Mouse (Mus musculus) kidney, adult 8-10 months (tissue): Measurements from ENCODE around the gene Zfp764.
"Not testable (repeated sequence)": the region's sequence is repeated elsewhere in the genome, so short reads cannot be mapped to it uniquely, and the experiment has no call there.

Experiments
- DNase-seq, 2 experiments: peaks; one replicate each; pipeline ENCODE4 v3.0.0; 2022

Zfp764 gene

DNA sequence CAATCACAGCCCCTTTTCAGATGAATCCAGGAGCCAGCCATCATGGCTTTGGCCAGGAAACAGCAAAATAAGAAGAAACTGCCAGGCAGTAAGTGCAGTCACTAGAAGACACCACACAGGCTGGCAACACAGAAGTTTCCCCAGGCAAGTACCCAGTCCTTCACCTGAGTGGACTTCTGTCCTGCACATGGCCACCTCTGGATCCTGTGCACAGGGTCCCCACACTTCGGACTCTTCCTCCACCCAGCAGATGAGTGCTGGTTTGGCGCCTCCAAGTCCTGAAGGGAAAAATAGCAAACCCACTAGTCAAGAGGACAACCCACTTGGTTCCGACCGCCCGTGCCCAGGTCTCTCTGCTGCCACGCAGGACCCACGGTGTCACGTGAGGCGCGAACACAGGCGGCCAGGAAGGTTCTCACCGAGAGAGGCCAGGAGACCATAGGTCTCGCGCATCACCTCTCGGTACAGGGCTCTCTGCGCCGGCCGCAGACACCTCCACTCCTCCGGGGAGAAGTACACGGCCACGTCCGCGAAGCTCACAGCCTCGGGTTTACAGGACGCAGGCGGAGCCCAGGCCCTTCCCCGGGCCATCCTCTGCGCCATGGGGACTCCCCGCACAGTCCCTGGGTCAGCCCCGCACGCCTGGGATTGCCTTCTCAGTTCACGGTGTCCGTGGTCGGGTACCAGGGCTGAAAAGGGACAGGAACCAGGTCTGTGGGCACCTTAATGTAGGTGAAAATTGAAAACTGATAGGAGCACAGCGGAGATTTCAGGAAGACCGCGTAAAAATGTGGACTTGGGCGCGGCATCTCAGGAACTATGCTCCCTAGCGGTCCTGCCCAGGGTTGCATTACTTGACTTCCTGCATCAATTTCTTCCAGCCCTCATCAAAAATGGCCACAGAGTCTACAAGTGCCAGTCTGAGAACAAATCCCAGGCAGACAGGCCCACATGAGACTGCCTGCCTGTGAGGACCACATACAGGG, at the start of gene Zfp764:
Gene Zfp764 (minus strand): TSS at position 821 of the 986 bp plus-strand sequence.
- peak; percentile 87 to 94 for DNase-seq

DNA sequence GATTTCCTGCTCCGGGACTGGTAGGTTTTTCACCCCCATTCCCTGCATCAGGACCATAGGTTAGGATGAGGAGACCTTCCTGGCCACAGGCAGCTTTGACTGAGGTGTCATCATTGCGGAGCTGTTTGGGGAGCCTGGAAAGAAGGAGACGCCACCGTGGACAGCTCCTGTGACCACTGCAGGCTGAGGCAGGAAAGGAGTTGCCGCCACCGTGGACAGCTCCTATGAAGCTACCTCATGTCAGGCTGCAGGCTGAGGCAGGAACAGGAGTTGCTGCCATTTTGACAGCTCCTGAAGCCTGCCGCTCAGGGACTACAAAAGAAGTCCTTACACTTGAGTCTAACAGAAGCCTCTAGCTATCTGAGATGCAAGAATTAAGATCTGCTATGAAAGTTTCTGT, 48.3 kb upstream of the Zfp764 start:
- DNase-seq = no peak

DNA sequence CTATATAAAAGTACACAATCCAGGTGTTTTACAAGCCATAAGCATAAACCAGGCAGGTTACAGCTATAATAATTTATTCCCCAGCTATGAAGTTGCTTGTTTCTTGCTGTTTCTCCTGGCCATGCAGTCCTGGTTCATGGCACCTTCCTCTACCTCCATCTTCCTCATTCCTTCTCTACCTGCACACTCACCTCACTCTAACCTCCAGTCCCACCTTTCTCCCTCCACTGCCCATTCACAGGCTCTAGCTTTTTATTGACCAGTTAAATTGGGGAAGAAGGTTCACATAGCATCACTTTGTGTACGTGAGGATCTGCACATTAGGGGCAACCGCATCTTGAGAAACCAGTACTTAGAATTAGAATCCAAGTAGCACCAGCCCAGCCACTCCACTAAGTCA, 46.4 kb upstream of the Zfp764 start:
- no peak for DNase-seq

DNA sequence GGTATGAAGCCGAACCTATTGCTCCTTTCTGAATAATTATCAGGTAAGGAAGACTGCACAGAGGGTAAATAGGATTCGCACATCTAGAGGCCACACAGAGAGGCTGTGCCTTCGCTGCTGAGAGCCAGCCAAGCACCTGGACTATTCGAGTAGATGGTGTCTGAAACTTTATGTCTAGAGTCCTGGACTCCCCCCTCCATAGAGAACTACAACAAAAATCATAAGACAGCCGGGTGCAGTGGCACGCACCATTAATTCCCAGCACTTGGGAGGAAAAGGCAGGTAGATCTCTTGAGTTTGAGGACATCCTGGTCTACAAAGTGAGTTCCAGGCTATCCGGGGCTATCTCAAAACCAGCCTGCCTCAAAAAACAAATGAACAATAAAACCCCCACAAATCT, 43.3 kb upstream of the Zfp764 start:
- no peak for DNase-seq

DNA sequence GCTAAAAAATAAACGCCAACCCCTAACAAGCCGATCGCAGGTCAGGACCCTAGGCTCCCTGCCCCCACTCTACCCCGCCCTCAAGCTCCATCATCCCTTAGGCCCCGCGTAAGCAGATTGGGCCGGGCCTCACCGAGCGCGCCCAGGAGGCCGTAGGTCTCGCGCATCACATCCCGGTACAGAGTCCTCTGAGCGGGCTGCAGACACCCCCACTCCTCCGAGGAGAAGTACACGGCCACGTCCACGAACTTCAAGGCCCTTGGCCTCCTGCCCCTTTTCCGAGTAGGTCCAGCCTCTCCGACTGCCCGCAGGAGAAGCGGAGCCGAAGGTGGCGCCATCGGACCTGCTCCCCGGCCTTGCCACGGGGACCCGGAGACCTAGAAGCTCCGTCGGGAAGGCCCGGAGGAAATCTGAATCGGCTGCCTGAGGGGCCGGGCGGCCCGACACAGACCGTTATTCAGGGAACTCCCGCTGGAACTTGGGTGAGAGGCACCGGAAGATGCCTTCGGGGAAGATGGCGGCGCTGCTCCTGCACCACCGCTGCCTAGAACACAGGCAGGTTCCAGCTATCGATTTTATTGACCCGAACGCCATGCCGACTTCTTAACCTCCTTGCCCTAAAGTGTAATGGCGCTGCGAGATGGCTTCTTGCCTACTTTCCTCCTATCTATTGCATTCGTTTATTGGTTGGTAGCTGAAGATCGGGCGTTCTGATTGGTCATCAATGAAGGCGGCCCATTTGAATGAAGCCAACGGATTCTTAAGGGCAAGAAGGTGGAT, 42.1 kb upstream of the Zfp764 start, which contains the start of gene Zfp689:
Gene Zfp689 (minus strand): TSS at position 638 of the 780 bp plus-strand sequence.
- peak; percentile 97 to 98 for DNase-seq

DNA sequence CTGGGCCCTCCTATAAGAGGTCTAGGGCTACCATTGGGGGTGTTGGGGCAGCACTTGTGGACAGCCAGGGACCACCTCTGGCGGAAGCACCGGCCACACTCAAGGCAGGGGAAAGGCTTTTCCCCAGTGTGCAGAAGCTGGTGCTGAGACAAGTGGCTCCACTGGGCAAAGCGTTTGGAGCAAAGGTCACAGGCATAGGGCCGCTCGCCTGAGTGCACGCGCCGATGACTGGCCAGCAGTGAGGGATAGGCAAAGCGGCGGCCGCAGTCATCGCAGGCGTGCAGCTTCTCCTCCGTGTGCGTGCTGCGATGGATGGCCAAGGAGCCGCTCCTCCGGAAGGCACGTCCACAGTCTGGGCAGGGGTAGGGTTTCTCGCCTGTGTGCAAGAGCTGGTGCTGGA, 37.4 kb upstream of the Zfp764 start:
- peak; percentile 36 to 62 for DNase-seq

DNA sequence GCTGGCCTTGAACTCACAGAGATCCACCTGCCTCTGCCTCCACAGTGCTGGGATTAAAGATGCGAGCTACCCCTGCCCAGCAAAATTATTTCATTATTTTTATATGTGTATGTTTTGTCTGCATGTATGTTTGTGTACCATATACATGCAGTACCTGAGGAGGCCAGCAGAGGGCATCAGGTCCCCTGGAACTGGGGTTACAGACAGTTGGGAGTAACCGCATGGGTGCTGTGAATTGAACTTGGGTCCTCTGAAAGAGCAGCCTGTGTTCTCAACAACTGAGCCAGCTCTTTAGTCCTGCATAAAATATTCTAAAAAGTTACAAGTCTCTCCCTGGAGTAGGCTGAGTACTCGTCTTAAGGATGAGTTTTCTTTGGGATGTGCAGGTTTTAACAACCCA, 31.1 kb upstream of the Zfp764 start:
- DNase-seq = no peak

DNA sequence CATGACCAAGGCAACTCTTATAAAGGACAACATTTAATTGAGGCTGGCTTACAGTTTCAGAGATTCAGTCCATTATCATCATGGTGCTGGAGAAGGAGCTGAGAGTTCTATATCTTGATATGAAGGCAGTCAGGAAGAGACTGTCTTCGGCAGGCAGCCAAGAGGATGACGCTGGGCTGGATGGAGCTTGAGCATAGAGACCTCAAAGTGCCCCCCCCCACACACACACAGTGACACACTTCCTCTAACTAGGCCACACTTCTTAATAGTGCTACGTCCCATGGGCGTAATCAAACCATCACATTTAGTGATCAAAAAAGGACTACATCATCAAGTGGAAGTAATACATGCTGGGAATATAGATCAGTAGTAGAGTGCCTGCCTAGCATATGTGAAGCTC, 28.6 kb upstream of the Zfp764 start:
- no peak for DNase-seq

DNA sequence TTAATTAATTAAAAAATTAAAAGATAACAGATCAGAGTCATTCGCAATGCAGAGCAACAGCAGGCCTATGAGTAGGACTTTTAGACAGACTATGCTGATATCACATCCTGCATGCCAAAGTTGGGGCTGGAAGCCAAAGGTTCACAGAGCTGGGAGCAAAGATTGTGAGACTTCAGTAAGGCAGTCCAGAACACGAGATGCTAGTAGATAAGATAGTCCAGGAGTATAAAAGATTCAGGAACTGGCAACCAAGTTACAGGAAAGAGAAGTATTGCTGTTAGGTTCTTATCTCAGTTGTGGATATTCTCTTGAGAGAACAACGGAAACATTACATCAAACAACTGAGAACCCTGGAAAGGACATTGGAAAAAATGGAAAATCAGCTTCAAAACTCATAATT, 19.7 kb upstream of the Zfp764 start:
- peak; percentile 50 to 60 for DNase-seq

DNA sequence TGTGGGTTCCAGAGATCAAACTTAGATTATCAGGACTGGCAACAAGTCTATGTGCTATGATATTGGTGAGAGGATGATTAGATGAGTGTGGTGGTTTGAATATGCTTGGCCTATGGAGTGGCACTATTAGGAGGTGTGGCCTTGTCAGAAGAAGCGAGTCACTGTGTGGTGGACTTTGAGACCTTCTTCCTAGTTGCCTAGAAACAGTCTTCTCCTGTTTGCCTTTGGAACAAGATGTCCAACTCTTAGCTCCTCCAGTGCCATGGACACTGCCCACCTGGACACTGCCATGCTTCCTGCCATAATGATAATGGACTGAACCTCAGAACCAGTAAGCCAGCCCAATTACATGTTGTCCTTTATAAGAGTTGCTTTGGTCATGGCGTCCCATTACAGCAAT, 19.3 kb upstream of the Zfp764 start:
- DNase-seq = peak; percentile 53 to 56

DNA sequence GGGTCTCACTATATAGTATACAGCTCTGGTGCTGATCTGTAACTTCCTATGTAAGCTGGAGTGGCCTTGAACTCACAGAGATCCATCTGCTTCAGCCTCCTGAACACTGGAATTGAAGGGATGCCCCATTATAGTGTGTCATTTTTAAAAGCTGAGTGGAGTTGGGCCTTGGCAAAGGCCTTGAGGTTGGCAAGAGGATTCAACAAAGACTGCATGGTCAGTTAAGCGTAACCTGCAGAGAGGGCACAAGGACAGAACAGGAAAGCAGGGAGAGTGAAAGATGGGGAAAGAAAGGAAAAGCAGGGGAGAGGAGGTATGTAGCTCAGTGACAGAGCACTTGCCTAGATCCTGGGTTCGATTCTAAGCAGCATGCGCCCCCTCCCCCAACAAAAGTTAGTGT, 18.7 kb upstream of the Zfp764 start:
- DNase-seq = peak; percentile 52 to 54

DNA sequence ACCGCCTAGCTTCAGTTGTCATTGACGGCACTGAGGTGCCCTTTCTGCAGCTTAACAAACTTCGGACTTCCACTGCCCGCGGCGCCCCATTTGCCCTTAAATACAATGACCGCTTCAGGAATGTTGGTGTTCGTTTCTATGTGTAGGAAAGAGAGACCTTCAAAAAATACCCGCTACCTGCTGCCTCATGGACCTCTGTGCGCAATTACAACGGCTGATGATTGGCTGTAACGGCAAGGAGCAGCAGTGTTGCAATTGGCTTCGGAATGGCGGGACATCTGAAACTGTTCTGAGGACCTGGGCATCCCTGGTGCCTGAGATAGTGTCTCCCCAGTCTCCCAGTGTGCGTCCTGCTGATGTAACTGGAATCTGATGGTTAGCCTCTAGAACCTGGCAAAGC, 15.6 kb upstream of the Zfp764 start:
- DNase-seq = peak; percentile 46 to 49

DNA sequence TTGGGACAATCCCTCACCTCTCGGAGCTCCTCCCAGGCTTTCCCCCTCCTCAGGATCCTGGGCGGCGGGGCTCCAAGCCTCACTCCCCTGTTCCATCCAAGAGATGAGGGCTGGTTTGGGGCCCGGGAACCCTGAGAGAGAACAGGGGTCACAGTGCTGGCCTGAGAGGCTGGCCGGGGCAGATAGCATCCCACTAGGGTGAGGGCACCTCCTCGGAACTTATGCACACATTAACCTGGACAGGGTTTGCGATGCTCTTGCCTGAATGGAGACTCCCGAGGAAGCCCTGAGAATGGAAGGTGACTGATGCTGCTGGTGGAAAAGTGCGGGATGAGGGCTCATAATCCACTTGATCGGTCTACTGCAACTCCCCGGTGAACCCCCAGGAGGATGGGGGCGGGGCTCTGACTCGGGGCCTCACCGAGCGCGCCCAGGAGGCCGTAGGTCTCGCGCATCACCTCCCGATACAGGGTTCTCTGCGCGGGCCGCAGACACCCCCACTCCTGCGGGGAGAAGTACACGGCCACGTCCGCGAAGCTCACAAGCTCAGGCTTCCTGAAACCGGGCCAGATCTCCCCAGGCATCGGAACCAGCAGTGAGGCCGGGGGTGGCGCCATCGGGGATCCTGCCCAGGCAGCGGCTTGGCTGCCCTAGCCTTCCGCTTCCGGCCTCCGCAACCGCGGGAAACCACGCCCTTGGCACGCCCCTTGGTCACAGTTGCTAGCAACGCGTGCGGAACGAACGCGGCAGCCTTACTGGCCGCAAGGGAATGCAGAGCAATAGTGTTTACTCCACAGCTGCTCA, 15.0 kb upstream of the Zfp764 start, which contains the start of gene Zfp688:
Gene Zfp688 (minus strand): TSS at position 681 of the 804 bp plus-strand sequence.
- DNase-seq = peak; percentile 92 to 96

DNA sequence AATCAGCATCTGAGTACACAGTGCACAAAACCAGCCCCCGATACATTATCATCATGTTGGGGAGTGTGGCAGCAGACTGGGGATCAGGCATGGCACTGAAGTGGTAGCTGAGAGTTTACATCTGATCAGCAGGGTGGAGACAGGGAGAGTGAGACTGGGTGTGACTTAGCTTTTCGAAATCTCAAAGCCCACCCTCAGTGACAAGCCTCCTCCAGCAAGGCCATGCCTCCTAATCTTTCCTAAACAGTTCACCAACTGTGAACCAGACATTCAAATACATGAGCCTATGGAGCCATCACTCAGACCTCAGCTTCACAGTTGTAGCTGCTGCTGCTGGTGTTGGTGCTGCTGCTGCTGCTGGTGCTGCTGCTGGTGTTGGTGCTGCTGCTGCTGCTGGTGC, 4.8 kb upstream of the Zfp764 start:
- DNase-seq = no peak

DNA sequence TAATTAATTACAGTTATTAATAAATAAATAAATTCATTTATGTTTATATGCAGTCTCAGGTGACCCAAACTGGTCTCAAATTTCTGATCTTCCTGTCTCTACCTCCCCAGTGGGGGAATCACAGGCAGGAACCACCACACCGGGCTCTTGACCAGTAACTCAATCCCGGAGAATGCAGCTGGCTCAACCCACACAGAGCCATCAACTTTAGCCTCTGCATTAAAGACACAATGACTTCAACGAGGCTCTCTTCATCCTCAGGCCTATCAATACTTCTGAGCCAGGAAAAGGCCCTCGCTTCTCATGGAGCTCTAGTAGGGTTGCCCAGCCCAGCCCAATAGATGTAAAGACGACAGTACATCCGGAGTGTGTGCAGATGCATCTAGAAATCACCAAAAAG, 2.5 kb downstream of the Zfp764 start:
- DNase-seq = not testable (repeated sequence)

DNA sequence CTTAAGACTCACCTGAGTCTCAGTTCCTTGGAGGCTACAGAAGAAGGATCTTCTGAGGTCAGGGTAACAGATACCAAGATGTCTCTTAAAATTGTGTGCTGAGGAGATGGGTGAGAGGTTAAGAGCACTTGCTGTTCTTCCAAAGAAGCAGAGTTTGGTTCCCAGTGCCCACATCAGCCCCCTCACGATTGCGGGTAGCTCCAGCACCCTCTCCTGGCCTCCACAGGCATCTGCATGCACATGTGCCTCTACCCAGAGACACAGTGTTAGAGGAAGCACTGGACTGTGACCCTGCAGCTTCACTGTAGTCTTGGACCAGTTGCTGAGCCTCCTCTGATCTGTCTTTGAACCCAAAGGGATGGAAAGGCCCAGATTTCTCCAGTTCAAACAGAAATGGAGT, 3.6 kb downstream of the Zfp764 start:
- no peak for DNase-seq

DNA sequence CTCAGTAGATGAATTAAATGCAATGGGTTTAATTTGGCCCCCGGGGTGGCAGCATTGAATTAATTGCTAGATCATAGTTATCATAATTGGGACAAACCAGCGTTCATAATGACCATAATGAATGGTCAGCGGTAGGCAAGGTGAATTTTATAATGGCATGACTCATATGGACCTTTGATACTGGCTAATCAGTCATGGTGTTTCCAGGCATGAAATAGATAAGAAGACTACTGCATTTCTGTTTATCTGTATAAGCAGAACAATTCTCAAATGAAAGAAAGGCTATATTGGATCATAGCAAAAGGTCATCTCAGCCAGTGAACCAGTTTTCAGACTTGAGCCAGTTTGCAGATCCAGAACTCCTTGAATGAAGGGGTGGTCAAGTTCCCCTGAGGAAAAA, 6.3 kb downstream of the Zfp764 start:
- DNase-seq = no peak

DNA sequence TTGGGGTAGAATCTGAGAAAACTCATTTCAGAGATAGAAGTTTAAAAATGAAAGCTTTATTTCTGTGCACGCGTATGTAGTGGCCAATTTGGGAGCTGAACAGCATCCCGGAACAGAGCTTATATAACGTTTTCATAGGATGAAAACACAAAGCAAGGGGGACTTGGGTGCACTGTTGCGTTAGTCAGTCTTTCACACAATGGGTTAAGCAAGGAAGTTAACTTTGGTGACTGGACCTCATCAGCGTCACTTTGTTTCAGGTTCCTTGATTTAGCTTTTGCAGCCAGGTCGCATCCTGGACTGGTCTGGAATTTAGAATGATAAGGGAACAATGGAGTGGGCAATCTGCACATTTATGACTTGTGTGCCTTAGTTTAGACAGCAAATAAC, 12.7 kb downstream of the Zfp764 start:
- no peak for DNase-seq

DNA sequence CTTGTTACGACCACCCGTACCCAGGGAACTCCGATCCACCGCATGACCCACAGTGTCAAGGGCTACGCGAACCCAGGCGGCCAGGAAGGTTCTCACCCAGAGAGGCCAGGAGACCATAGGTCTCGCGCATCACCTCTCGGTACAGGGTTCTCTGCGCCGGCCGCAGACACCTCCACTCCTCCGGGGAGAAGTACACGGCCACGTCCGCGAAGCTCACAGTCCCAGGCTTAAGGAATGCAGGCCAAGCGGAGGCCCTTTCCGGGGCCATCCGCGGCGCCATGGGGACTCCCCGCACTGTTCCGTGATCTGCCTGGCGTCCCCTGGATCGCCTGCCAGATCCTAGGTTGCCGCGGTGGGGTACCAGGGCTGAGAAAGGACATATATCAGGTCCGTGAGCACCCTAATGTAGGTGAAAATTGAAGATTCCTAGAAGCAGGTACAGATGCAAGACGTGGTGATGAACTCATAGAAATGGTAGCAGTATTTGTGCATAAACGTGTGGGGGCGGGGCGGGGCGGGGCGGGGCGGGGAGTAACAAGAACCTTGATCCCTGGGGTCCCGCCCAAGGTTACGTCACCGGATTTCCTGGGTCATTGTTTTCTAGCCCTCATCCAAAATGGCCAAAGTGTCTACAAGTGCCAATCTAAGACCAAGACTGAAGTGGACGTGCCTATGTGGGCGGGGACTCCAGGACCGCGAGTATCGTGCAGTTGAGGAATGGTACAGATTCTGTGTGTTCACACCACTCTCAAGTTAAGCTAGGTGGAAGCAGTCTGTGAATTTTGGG, 13.3 kb downstream of the Zfp764 start, which contains the start of gene E430018J23Rik:
Gene E430018J23Rik (minus strand): TSS at position 473 of the 787 bp plus-strand sequence.
- DNase-seq = peak; percentile 99 to 100

DNA sequence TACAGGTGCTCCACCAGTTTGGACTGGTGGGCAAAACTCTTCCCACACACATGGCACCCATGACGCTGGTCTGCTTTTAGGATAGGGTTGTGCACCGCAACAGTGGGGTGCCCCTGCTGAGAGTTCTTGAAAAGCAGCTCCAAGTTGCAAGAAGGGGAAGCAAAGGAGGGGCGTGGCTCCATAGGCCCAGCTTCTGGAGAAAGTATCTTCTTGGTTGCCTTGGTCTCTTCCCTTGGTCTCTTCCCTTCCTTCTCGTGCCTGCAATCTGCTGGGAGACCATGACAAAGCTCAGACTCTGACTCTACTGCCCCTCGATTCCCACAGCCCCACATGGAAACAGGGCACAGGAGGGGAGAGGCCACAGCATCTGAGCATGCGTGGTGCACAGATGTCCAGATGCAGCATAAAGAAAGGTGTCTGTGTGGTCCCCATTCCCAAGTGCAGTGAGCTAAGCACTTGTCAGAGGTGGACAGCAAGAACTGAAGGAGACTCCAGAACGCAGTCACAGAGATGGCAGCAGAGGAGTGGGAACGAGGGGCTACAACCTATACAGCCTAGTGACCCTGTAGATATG, 14.3 kb downstream of the Zfp764 start:
- DNase-seq = no peak

DNA sequence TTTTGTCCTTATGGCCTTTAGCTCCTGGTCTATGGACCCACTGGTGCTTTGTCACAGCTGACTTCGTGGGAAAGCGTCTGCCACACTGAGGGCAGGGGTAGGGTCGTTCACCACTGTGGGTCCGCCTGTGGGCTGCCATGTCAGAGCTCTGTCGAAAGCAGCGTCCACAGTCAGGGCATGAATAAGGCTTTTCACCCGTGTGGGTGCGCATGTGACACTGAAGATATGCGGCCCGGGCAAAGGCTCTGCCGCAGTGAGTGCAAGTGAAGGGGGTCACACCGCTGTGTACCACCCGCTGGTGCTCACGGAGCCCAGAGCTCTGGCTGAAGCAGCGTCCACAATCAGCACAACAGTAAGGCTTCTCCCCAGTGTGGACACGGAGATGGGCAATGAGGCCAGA, 15.1 kb downstream of the Zfp764 start:
- DNase-seq = no peak
